Mouse (Mus musculus): ENCODE measurements at regions not wholly inside any gene's neighbourhood (a gene's known extent, or its start where the extent isn't known, plus 50 kb on each side); places are given as distances from the start of the nearest gene placed in this dataset.

DNA sequence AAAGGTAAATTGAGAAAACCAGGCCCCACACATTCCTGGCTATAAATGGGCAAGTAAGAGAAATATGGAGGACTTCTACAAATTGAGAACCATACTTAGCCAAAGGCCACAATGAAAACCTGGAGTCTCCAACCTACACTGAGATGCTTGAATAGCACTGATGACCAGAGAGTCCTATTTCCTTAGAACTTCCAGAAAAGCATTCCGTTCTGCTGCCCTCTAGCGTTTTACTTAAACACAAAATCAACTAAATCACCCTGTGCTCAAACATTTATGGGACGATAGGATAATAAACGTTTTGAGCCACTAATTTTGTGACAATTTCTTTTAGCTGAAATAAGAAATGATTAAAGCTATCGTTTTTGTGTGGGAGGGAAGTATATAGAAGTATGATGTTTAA lies 192.9 kb downstream of the Pcdh20 start:
- TF ChIP-seq CTCF (conservative IDR thresholded peaks at IDR 0.05; ENCODE audit: low read length) (peak; percentile 42), NANOG (IDR thresholded peaks at IDR 0.05; ENCODE audit: borderline replicate concordance, low read length) (no peak)
